Mouse (Mus musculus) hindbrain, embryonic 12.5 days (tissue): Measurements from ENCODE around the gene Ntn4. TPM values are rescaled to one million over a fixed set of nuclear protein-coding genes. Genes with fewer than 3 reads are reported as not detected.

Experiments used
- ATAC-seq: fragments of 200-750 bp; cut with Nextera tagmentation; 2 replicates; pipeline ENCODE4 v1.8.0; 2017; ENCODE audit warnings: moderate TSS enrichment; ENCODE audit not compliant: low FRiP score
- H3K27ac ChIP-seq: fragments of 300-500 bp; sonication (generic); 2 replicates; pipeline ENCODE4 v1.5.1; 2016; ENCODE audit warnings: mild to moderate bottlenecking
- H3K27me3 ChIP-seq: fragments of 300-500 bp; sonication (generic); 2 replicates; pipeline ENCODE4 v1.6.1; 2016; ENCODE audit warnings: mild to moderate bottlenecking
- H3K36me3 ChIP-seq: fragments of 300-500 bp; sonication (generic); 2 replicates; pipeline ENCODE4 v1.6.1; 2016; ENCODE audit warnings: mild to moderate bottlenecking
- H3K4me1 ChIP-seq: fragments of 300-500 bp; sonication (generic); 2 replicates; pipeline ENCODE4 v1.6.1; 2016
- H3K4me2 ChIP-seq: fragments of 300-500 bp; sonication (generic); replicated peaks from 2 replicates; pipeline ENCODE4 v1.6.1; 2016; ENCODE audit warnings: mild to moderate bottlenecking
- H3K4me3 ChIP-seq: fragments of 300-500 bp; sonication (generic); 2 replicates; pipeline ENCODE4 v1.5.1; 2016; ENCODE audit warnings: mild to moderate bottlenecking
- H3K9ac ChIP-seq: fragments of 300-500 bp; sonication (generic); 2 replicates; pipeline ENCODE4 v1.6.1; 2016; ENCODE audit warnings: mild to moderate bottlenecking, moderate library complexity
- H3K9me3 ChIP-seq: fragments of 300-500 bp; sonication (generic); replicated peaks from 2 replicates; pipeline ENCODE4 v1.6.1; 2016; ENCODE audit warnings: mild to moderate bottlenecking
- WGBS: fragments of 180-500 bp; shearing (Covaris S2); methylation state at CpG from one replicate; pipeline ENCODE4 v1.1.7; 2016; 5-methylcytosine and 5-hydroxymethylcytosine counted together
- polyA plus RNA-seq: library from polyadenylated mRNA; unstranded; fragments of >200 nt; fragmentation: Nextera tagmentation; extraction: Ambion mirVana; gene quantifications from 2 replicates; pipeline ENCODE4 v1.2.1, GENCODE M21; 2016

Gene Ntn4
- polyA plus RNA-seq, 1 experiment from 2014 or later: 3.4 TPM

- Histone ChIP-seq H3K9me3 (no peaks in the 10 kb centered on the region), H3K27me3 (no peaks in the 10 kb centered on the region), H3K4me2 (no peak overlapping the region), H3K27ac (no peak overlapping the region), H3K9ac (no peak overlapping the region), H3K4me1 (peaks cover 9% of the 10 kb centered on the region), H3K36me3 (no peaks in the 10 kb centered on the region), H3K4me3 (no peak overlapping the region)
- peak; percentile 63 for ATAC-seq
- 38% methylated on average over 14 of the region's 14 CpGs for WGBS
Observed at GRCm38 (mm10) chr10:93751302-93751701, 110.8 kb downstream of the Ntn4 start.

GRCm38 (mm10) chr10:93753711-93754391 is 113.4 kb downstream of the Ntn4 start:
- H3K36me3 ChIP-seq: no peaks in the 10 kb centered on the region
- H3K9me3 ChIP-seq: no peaks in the 10 kb centered on the region
- WGBS: 66% methylated on average over 13 of the region's 13 CpGs
- H3K4me3 ChIP-seq: no peak overlapping the region
- peaks cover 9% of the 10 kb centered on the region for H3K4me1 ChIP-seq
- no peak overlapping the region for H3K9ac ChIP-seq
- H3K27ac ChIP-seq: no peak overlapping the region
- H3K4me2 ChIP-seq: no peak overlapping the region
- H3K27me3 ChIP-seq: no peaks in the 10 kb centered on the region
- ATAC-seq: no peak

- no peak for ATAC-seq
- no peak overlapping the region for H3K9ac ChIP-seq
- H3K4me1 ChIP-seq: peaks cover 8% of the 10 kb centered on the region
- H3K4me2 ChIP-seq: no peak overlapping the region
- no peaks in the 10 kb centered on the region; the same call in 1 of the 2 replicates for H3K27me3 ChIP-seq
- no peak overlapping the region for H3K4me3 ChIP-seq
- H3K36me3 ChIP-seq: no peaks in the 10 kb centered on the region
- no peaks in the 10 kb centered on the region for H3K9me3 ChIP-seq
- WGBS: 28% methylated on average over 10 of the region's 10 CpGs
- H3K27ac ChIP-seq: no peak overlapping the region
Observed at GRCm38 (mm10) chr10:93756211-93756610, 115.7 kb downstream of the Ntn4 start.

GRCm38 (mm10) chr10:93759644-93760043 is 119.2 kb downstream of the Ntn4 start:
- Histone ChIP-seq H3K4me2 (no peak overlapping the region), H3K36me3 (no peaks in the 10 kb centered on the region), H3K27ac (no peak overlapping the region), H3K4me1 (no peaks in the 10 kb centered on the region; the same call in 1 of the 2 replicates), H3K9me3 (no peaks in the 10 kb centered on the region), H3K9ac (no peak overlapping the region), H3K27me3 (no peaks in the 10 kb centered on the region; the same call in 1 of the 2 replicates), H3K4me3 (no peak overlapping the region)
- ATAC-seq: no peak
- WGBS: 70% methylated on average over 4 of the region's 4 CpGs

- ATAC-seq: no peak
- H3K9ac ChIP-seq: no peak overlapping the region
- H3K36me3 ChIP-seq: no peaks in the 10 kb centered on the region
- no peaks in the 10 kb centered on the region; the same call in 1 of the 2 replicates for H3K27me3 ChIP-seq
- no peak overlapping the region for H3K27ac ChIP-seq
- H3K4me3 ChIP-seq: no peak overlapping the region
- H3K4me2 ChIP-seq: no peak overlapping the region
- H3K9me3 ChIP-seq: no peaks in the 10 kb centered on the region
- H3K4me1 ChIP-seq: no peaks in the 10 kb centered on the region; the same call in 1 of the 2 replicates
- WGBS: 77% methylated on average over 5 of the region's 5 CpGs
Observed at GRCm38 (mm10) chr10:93760429-93760828, 119.9 kb downstream of the Ntn4 start.

GRCm38 (mm10) chr10:93763074-93763473 is 122.6 kb downstream of the Ntn4 start:
- H3K9ac ChIP-seq: no peak overlapping the region
- 37% methylated on average over 5 of the region's 5 CpGs for WGBS
- H3K27ac ChIP-seq: no peak overlapping the region
- no peak for ATAC-seq
- H3K9me3 ChIP-seq: no peaks in the 10 kb centered on the region
- H3K36me3 ChIP-seq: no peaks in the 10 kb centered on the region
- H3K4me2 ChIP-seq: no peak overlapping the region
- no peak overlapping the region for H3K4me3 ChIP-seq
- H3K4me1 ChIP-seq: no peaks in the 10 kb centered on the region
- no peaks in the 10 kb centered on the region; the same call in 1 of the 2 replicates for H3K27me3 ChIP-seq

GRCm38 (mm10) chr10:93766221-93766620 is 125.7 kb downstream of the Ntn4 start:
- H3K9me3 ChIP-seq: no peaks in the 10 kb centered on the region
- no peak overlapping the region for H3K9ac ChIP-seq
- H3K4me1 ChIP-seq: no peaks in the 10 kb centered on the region
- no peaks in the 10 kb centered on the region for H3K36me3 ChIP-seq
- ATAC-seq: no peak
- H3K27me3 ChIP-seq: no peaks in the 10 kb centered on the region
- H3K27ac ChIP-seq: no peak overlapping the region
- no peak overlapping the region for H3K4me3 ChIP-seq
- WGBS: 92% methylated on average over 5 of the region's 5 CpGs
- H3K4me2 ChIP-seq: no peak overlapping the region

GRCm38 (mm10) chr10:93767245-93767644 is 126.8 kb downstream of the Ntn4 start:
- WGBS: 79% methylated on average over 5 of the region's 5 CpGs
- Histone ChIP-seq H3K27me3 (no peaks in the 10 kb centered on the region), H3K27ac (no peak overlapping the region), H3K4me3 (no peak overlapping the region), H3K4me2 (no peak overlapping the region), H3K36me3 (no peaks in the 10 kb centered on the region), H3K4me1 (no peaks in the 10 kb centered on the region), H3K9ac (no peak overlapping the region), H3K9me3 (no peaks in the 10 kb centered on the region)
- ATAC-seq: no peak

- no peak overlapping the region for H3K4me2 ChIP-seq
- no peaks in the 10 kb centered on the region for H3K27me3 ChIP-seq
- ATAC-seq: no peak
- no peak overlapping the region for H3K9ac ChIP-seq
- 75% methylated on average over 9 of the region's 9 CpGs for WGBS
- H3K4me1 ChIP-seq: no peaks in the 10 kb centered on the region
- no peak overlapping the region for H3K4me3 ChIP-seq
- no peaks in the 10 kb centered on the region for H3K36me3 ChIP-seq
- no peak overlapping the region for H3K27ac ChIP-seq
- no peaks in the 10 kb centered on the region for H3K9me3 ChIP-seq
Observed at GRCm38 (mm10) chr10:93768222-93768621, 127.7 kb downstream of the Ntn4 start.

GRCm38 (mm10) chr10:93771931-93772465 is 131.5 kb downstream of the Ntn4 start:
- Histone ChIP-seq H3K36me3 (no peaks in the 10 kb centered on the region), H3K4me3 (no peak overlapping the region), H3K4me2 (no peak overlapping the region), H3K27me3 (peaks cover 9% of the 10 kb centered on the region; the same call in 1 of the 2 replicates), H3K4me1 (no peaks in the 10 kb centered on the region), H3K9me3 (no peaks in the 10 kb centered on the region), H3K27ac (no peak overlapping the region), H3K9ac (no peak overlapping the region)
- ATAC-seq: peak; percentile 80
- 30% methylated on average over 9 of the region's 9 CpGs for WGBS

GRCm38 (mm10) chr10:93772492-93772891 is 132.0 kb downstream of the Ntn4 start:
- H3K4me1 ChIP-seq: no peaks in the 10 kb centered on the region
- no peak for ATAC-seq
- no peaks in the 10 kb centered on the region for H3K9me3 ChIP-seq
- H3K4me3 ChIP-seq: no peak overlapping the region
- 82% methylated on average over 3 of the region's 3 CpGs for WGBS
- no peak overlapping the region for H3K9ac ChIP-seq
- no peak overlapping the region for H3K4me2 ChIP-seq
- peaks cover 9% of the 10 kb centered on the region; the same call in 1 of the 2 replicates for H3K27me3 ChIP-seq
- no peak overlapping the region for H3K27ac ChIP-seq
- H3K36me3 ChIP-seq: no peaks in the 10 kb centered on the region

- ATAC-seq: no peak
- Histone ChIP-seq H3K9ac (no peak overlapping the region), H3K4me3 (no peak overlapping the region), H3K9me3 (no peaks in the 10 kb centered on the region), H3K27me3 (peaks cover 9% of the 10 kb centered on the region; the same call in 1 of the 2 replicates), H3K4me2 (no peak overlapping the region), H3K27ac (no peak overlapping the region), H3K36me3 (no peaks in the 10 kb centered on the region), H3K4me1 (no peaks in the 10 kb centered on the region)
- WGBS: 23% methylated on average over 5 of the region's 5 CpGs
Observed at GRCm38 (mm10) chr10:93776731-93777151, 136.3 kb downstream of the Ntn4 start.

- no peaks in the 10 kb centered on the region for H3K9me3 ChIP-seq
- peaks cover 9% of the 10 kb centered on the region; the same call in 1 of the 2 replicates for H3K27me3 ChIP-seq
- H3K36me3 ChIP-seq: no peaks in the 10 kb centered on the region
- H3K4me3 ChIP-seq: no peak overlapping the region
- no peaks in the 10 kb centered on the region for H3K4me1 ChIP-seq
- H3K9ac ChIP-seq: no peak overlapping the region
- 46% methylated on average over 7 of the region's 7 CpGs for WGBS
- ATAC-seq: no peak
- no peak overlapping the region for H3K4me2 ChIP-seq
- H3K27ac ChIP-seq: no peak overlapping the region
Observed at GRCm38 (mm10) chr10:93777372-93777771, 136.9 kb downstream of the Ntn4 start.
